Mouse (Mus musculus) urinary bladder, postnatal 14 days (tissue): ENCODE measurements around the gene Taf5l.
"Not testable (repeated sequence)": the region's sequence is repeated elsewhere in the genome, so short reads cannot be mapped to it uniquely, and the experiment has no call there.

Experiments
- DNase-seq: peaks from one replicate; pipeline ENCODE4 v3.0.0; 2021; ENCODE audit warnings: low spot score

The Taf5l gene

GRCm38 (mm10) chr8:124011989-124012586, 9.1 kb downstream of the Taf5l start:
- no peak for DNase-seq

- DNase-seq: no peak
Measured at GRCm38 (mm10) chr8:124011580-124011979, 9.6 kb downstream of the Taf5l start.

- no peak for DNase-seq
Measured at GRCm38 (mm10) chr8:124007829-124008228, 13.4 kb downstream of the Taf5l start.

- no peak for DNase-seq
Measured at GRCm38 (mm10) chr8:124002546-124003108, 18.6 kb downstream of the Taf5l start.

- DNase-seq: no peak
Measured at GRCm38 (mm10) chr8:123999568-123999967, 21.6 kb downstream of the Taf5l start.

GRCm38 (mm10) chr8:123993997-123994396, 27.2 kb downstream of the Taf5l start:
- DNase-seq: peak; percentile 47

GRCm38 (mm10) chr8:123993597-123993996, 27.6 kb downstream of the Taf5l start:
- DNase-seq: no peak

- peak; percentile 44 for DNase-seq
Measured at GRCm38 (mm10) chr8:123992587-123992986, 28.6 kb downstream of the Taf5l start.

GRCm38 (mm10) chr8:123990277-123991049, 30.7 kb downstream of the Taf5l start:
- no peak for DNase-seq

- no peak for DNase-seq
Measured at GRCm38 (mm10) chr8:123989128-123989527, 32.1 kb downstream of the Taf5l start.

- DNase-seq: peak; percentile 42
Measured at GRCm38 (mm10) chr8:123988605-123989038, 32.6 kb downstream of the Taf5l start.

- DNase-seq: peak; percentile 91
Measured at GRCm38 (mm10) chr8:123982826-123983400, 38.3 kb downstream of the Taf5l start, which contains the start of gene Abcb10. Gene Abcb10, minus strand, starts transcription at chr8:123983122.

GRCm38 (mm10) chr8:123982291-123982793, 38.9 kb downstream of the Taf5l start:
- peak; percentile 22 for DNase-seq

GRCm38 (mm10) chr8:123981674-123982073, 39.5 kb downstream of the Taf5l start:
- no peak for DNase-seq

- DNase-seq: no peak
Measured at GRCm38 (mm10) chr8:123980239-123980638, 41.0 kb downstream of the Taf5l start.

- no peak for DNase-seq
Measured at GRCm38 (mm10) chr8:123978926-123979325, 42.3 kb downstream of the Taf5l start.

- DNase-seq: no peak
Measured at GRCm38 (mm10) chr8:123978166-123978838, 42.9 kb downstream of the Taf5l start.

GRCm38 (mm10) chr8:123977499-123977898, 43.7 kb downstream of the Taf5l start:
- no peak for DNase-seq

GRCm38 (mm10) chr8:123973495-123973894, 47.7 kb downstream of the Taf5l start:
- no peak for DNase-seq

- DNase-seq: no peak
Measured at GRCm38 (mm10) chr8:123966896-123967295, 54.3 kb downstream of the Taf5l start.

GRCm38 (mm10) chr8:123961371-123961770, 59.8 kb downstream of the Taf5l start:
- no peak for DNase-seq

- not testable (repeated sequence) for DNase-seq
Measured at GRCm38 (mm10) chr8:123960556-123960955, 60.6 kb downstream of the Taf5l start.
